Mouse (Mus musculus) spleen, embryonic (tissue): ENCODE data around the gene Prap1.

ENCODE experiments used
- CTCF ChIA-PET: fragments of 350-600 bp; sonication (Branson Sonifier 250); formaldehyde crosslinking; loops from one replicate; lab custom pipeline; 2022; lab: Charles Lee

Prap1 gene

GRCm38 (mm10) chr7:140081408-140082241 is 11.6 kb upstream of the Prap1 start:
- CTCF ChIA-PET = no interaction called here

- CTCF ChIA-PET = no interaction called here
These were observed 10.9 kb upstream of the Prap1 start, which contains the start of gene Caly for GRCm38 (mm10) chr7:140082242-140082678. Gene Caly (minus strand): TSS chr7:140082548.

GRCm38 (mm10) chr7:140090601-140091000 is 2.6 kb upstream of the Prap1 start:
- CTCF ChIA-PET = no interaction called here

- CTCF ChIA-PET = no interaction called here
These were observed 1.8 kb downstream of the Prap1 start for GRCm38 (mm10) chr7:140094954-140095353.

- CTCF ChIA-PET = no interaction called here
These were observed 2.4 kb downstream of the Prap1 start for GRCm38 (mm10) chr7:140095556-140095955.

GRCm38 (mm10) chr7:140096055-140096454 is 2.9 kb downstream of the Prap1 start:
- CTCF ChIA-PET = no interaction called here

GRCm38 (mm10) chr7:140098466-140098865 is 5.3 kb downstream of the Prap1 start:
- CTCF ChIA-PET = no interaction called here

- CTCF ChIA-PET = no interaction called here
These were observed 8.3 kb downstream of the Prap1 start for GRCm38 (mm10) chr7:140101498-140101897.

GRCm38 (mm10) chr7:140101993-140102860 is 9.0 kb downstream of the Prap1 start, which contains the start of gene Fuom:
Gene Fuom (minus strand): TSS chr7:140102441.
- CTCF ChIA-PET = interaction anchor here (0.6 kb wide), 1 partner anchor 150 kb away, joined by 4 read pairs; no protein-coding TSS in a partner anchor

- CTCF ChIA-PET = no interaction called here
These were observed 10.8 kb downstream of the Prap1 start for GRCm38 (mm10) chr7:140104009-140104408.

GRCm38 (mm10) chr7:140111943-140112342 is 18.7 kb downstream of the Prap1 start:
- CTCF ChIA-PET = no interaction called here

GRCm38 (mm10) chr7:140115583-140116328 is 22.6 kb downstream of the Prap1 start, which contains the start of gene Paox:
Gene Paox (plus strand): TSS chr7:140115799.
- CTCF ChIA-PET = no interaction called here

- CTCF ChIA-PET = no interaction called here
These were observed 23.3 kb downstream of the Prap1 start, which contains the start of gene Echs1 for GRCm38 (mm10) chr7:140116329-140117054. Gene Echs1 (minus strand): TSS chr7:140116476.

- CTCF ChIA-PET = no interaction called here
These were observed 27.3 kb downstream of the Prap1 start for GRCm38 (mm10) chr7:140120484-140120883.

- CTCF ChIA-PET = no interaction called here
These were observed 28.2 kb downstream of the Prap1 start for GRCm38 (mm10) chr7:140121338-140121910.

- CTCF ChIA-PET = no interaction called here
These were observed 29.6 kb downstream of the Prap1 start for GRCm38 (mm10) chr7:140122765-140123164.

- CTCF ChIA-PET = no interaction called here
These were observed 31.2 kb downstream of the Prap1 start for GRCm38 (mm10) chr7:140124382-140124781.

GRCm38 (mm10) chr7:140125278-140126021 is 32.3 kb downstream of the Prap1 start:
- CTCF ChIA-PET = no interaction called here

GRCm38 (mm10) chr7:140126022-140126350 is 32.8 kb downstream of the Prap1 start:
- CTCF ChIA-PET = no interaction called here

GRCm38 (mm10) chr7:140126934-140127333 is 33.7 kb downstream of the Prap1 start:
- CTCF ChIA-PET = no interaction called here
